Mouse (Mus musculus): ENCODE measurements around the gene Actr2. TPM values are rescaled to one million over a fixed set of nuclear protein-coding genes. Genes with fewer than 3 reads are reported as not detected.
A peak's percentile ranks its signal among the peaks of the same experiment; 100 is the strongest.
"Not testable (repeated sequence)": the region's sequence is repeated elsewhere in the genome, so short reads cannot be mapped to it uniquely, and the experiment has no call there.

Gene Actr2
- polyA plus RNA-seq, 1 experiment = 353 TPM

DNA sequence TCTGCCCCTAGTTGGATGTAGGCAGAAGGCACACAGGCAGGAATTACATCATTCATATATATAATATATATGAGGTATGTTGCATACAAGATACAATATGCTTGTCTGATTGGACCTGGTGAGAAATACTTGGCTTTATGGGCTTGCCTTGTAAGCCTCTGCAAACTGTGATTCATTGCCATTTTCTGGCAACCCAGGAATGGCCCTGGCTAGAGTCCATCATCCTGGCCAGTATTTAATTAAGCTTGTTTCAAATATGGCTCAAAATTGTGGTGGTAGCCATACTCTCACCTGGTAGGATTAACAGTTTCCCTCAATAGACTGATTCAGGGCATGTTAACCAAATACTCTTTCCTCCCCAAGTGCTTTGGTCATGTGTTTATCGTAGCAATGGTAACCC lies 46.6 kb downstream of the Actr2 start:
- H3K27ac ChIP-seq (ENCODE audit: insufficient read depth, low read length) = 0 out of 2 replicates have a peak overlapping the region, but pooled peaks have one; percentile 28
- H3K27me3 ChIP-seq (ENCODE audit: control insufficient read depth, insufficient read depth, low read length, poor library complexity, severe bottlenecking) = no peaks in the 10 kb centered on the region
- H3K4me1 ChIP-seq (ENCODE audit: control insufficient read depth, insufficient read depth, low read length) = peaks cover 9% of the 10 kb centered on the region
- H3K36me3 ChIP-seq (ENCODE audit: control insufficient read depth, insufficient read depth, low read length, poor library complexity, severe bottlenecking) = peaks cover 45% of the 10 kb centered on the region
- TF ChIP-seq EP300 (IDR thresholded peaks at IDR 0.05; ENCODE audit: insufficient read depth, low read depth, low read length) = no peak
- no peak for TF ChIP-seq POLR2A (IDR thresholded peaks at IDR 0.05; ENCODE audit: insufficient read depth, low read length)
- no peak for TF ChIP-seq CTCF (IDR thresholded peaks at IDR 0.05; ENCODE audit: low read depth, low read length)
- no peak overlapping the region for H3K4me3 ChIP-seq (ENCODE audit: low read depth, low read length)
- H3K9ac ChIP-seq (ENCODE audit: low read depth, poor library complexity, severe bottlenecking) = no peak overlapping the region
- peaks cover under 1% of the 10 kb centered on the region; the same call in 1 of the 2 replicates for H3K9me3 ChIP-seq (replicated peaks; ENCODE audit: control insufficient read depth, insufficient read depth, low read length, poor library complexity, severe bottlenecking)

DNA sequence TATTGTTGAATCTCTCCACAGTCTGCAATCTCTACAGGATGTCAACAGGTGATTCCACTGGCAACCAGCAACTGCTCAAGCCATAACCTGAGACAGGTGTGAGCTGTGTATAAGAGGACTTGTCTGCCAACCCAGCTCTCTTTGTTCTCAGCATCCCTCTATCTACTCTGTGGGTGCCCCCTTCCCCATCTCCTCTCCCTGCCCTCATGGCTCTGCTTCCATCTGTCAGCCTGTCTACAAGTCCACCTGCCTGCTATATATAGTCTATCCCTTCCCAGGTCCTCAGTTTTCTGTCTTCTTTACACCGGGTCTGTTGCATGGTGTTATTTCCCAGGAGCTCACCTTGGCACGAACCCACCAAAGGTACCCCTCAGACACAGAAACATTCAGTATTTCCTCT lies 47.8 kb downstream of the Actr2 start:
- Histone ChIP-seq H3K4me3 (ENCODE audit: low read depth, low read length) (no peak overlapping the region), H3K36me3 (ENCODE audit: control insufficient read depth, insufficient read depth, low read length, poor library complexity, severe bottlenecking) (peaks cover 41% of the 10 kb centered on the region), H3K9ac (ENCODE audit: low read depth, poor library complexity, severe bottlenecking) (no peak overlapping the region), H3K27ac (ENCODE audit: insufficient read depth, low read length) (peak overlapping the region; percentile 92), H3K9me3 (replicated peaks; ENCODE audit: control insufficient read depth, insufficient read depth, low read length, poor library complexity, severe bottlenecking) (peaks cover 3% of the 10 kb centered on the region; the same call in 1 of the 2 replicates), H3K27me3 (ENCODE audit: control insufficient read depth, insufficient read depth, low read length, poor library complexity, severe bottlenecking) (no peaks in the 10 kb centered on the region), H3K4me1 (ENCODE audit: control insufficient read depth, insufficient read depth, low read length) (peaks cover 9% of the 10 kb centered on the region)
- TF ChIP-seq EP300 (IDR thresholded peaks at IDR 0.05; ENCODE audit: insufficient read depth, low read depth, low read length) (no peak), POLR2A (IDR thresholded peaks at IDR 0.05; ENCODE audit: insufficient read depth, low read length) (no peak), CTCF (IDR thresholded peaks at IDR 0.05; ENCODE audit: low read depth, low read length) (no peak)

DNA sequence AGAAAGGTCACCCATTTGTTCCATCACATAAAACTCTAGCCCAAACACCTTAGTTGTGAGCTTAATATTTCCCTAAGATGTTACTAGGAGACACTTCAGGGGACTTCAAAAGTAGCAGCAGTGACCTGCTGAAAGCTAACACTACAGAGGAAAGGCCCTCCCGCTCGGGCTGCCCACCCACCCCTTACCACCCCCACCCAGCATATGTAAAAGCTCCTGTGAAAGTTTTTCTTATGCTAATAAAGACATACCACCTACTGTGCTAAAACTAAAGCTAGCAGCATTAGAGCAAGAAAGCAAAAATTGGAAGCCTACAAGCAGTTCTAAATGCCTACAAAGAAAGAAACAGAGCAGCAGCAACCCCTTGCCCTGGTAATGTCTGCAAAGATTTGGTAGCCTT lies 48.6 kb downstream of the Actr2 start:
- H3K4me1 ChIP-seq (ENCODE audit: control insufficient read depth, insufficient read depth, low read length); H3K4me3 ChIP-seq (ENCODE audit: low read depth, low read length); H3K27me3 ChIP-seq (ENCODE audit: control insufficient read depth, insufficient read depth, low read length, poor library complexity, severe bottlenecking); H3K9me3 ChIP-seq (replicated peaks; ENCODE audit: control insufficient read depth, insufficient read depth, low read length, poor library complexity, severe bottlenecking); H3K9ac ChIP-seq (ENCODE audit: low read depth, poor library complexity, severe bottlenecking): not testable (repeated sequence)
- peaks cover 41% of the 10 kb centered on the region for H3K36me3 ChIP-seq (ENCODE audit: control insufficient read depth, insufficient read depth, low read length, poor library complexity, severe bottlenecking)
- peak overlapping the region; percentile 92 for H3K27ac ChIP-seq (ENCODE audit: insufficient read depth, low read length)

DNA sequence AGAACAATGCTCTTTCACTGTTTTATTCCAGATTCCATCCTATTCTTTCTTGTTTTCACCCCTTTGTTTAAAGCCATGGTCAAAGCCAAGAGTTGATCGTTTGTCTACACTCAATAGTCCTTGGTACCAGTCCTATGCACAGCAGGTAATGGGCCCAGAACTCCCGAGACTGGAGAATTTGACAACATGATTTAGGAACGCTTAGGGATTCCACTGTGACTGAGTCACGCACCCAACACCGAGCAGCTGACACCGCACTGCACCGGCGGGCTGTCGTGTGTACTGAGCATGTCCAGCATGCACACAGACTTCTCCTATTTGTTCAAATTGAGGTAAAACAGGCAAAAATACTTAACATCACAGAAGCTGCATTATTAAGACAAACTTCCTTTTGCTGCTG lies 49.9 kb downstream of the Actr2 start:
- H3K27ac ChIP-seq (ENCODE audit: insufficient read depth, low read length); H3K4me1 ChIP-seq (ENCODE audit: control insufficient read depth, insufficient read depth, low read length); H3K4me3 ChIP-seq (ENCODE audit: low read depth, low read length); H3K9me3 ChIP-seq (replicated peaks; ENCODE audit: control insufficient read depth, insufficient read depth, low read length, poor library complexity, severe bottlenecking); H3K9ac ChIP-seq (ENCODE audit: low read depth, poor library complexity, severe bottlenecking); H3K27me3 ChIP-seq (ENCODE audit: control insufficient read depth, insufficient read depth, low read length, poor library complexity, severe bottlenecking): not testable (repeated sequence)
- peaks cover 41% of the 10 kb centered on the region for H3K36me3 ChIP-seq (ENCODE audit: control insufficient read depth, insufficient read depth, low read length, poor library complexity, severe bottlenecking)

DNA sequence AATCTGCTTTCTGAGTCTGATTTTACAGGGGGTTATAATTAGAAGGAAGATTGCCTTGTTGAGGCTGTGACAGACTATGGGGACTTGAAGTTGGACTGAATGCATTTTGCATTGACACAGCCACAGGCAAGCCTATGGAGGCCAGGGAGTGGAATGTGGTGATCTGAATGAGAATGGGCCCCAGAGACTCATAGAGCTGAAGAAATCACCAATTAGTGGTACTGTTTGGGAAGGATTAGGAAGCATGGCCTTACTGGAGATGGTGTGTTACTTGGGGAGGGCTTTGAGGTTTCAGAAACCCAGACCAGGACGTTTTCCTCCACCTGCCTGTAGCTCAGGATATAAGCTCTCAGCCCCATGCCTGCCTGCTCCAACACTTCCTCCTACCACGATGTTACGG lies 53.0 kb downstream of the Actr2 start:
- Histone ChIP-seq H3K4me3 (ENCODE audit: low read depth, low read length) (no peak overlapping the region), H3K27me3 (ENCODE audit: control insufficient read depth, insufficient read depth, low read length, poor library complexity, severe bottlenecking) (no peaks in the 10 kb centered on the region), H3K9ac (ENCODE audit: low read depth, poor library complexity, severe bottlenecking) (no peak overlapping the region), H3K9me3 (replicated peaks; ENCODE audit: control insufficient read depth, insufficient read depth, low read length, poor library complexity, severe bottlenecking) (peaks cover 3% of the 10 kb centered on the region; the same call in 1 of the 2 replicates), H3K27ac (ENCODE audit: insufficient read depth, low read length) (peak overlapping the region; percentile 58), H3K36me3 (ENCODE audit: control insufficient read depth, insufficient read depth, low read length, poor library complexity, severe bottlenecking) (peaks cover 18% of the 10 kb centered on the region), H3K4me1 (ENCODE audit: control insufficient read depth, insufficient read depth, low read length) (peaks cover 1% of the 10 kb centered on the region)
- no peak for TF ChIP-seq POLR2A (IDR thresholded peaks at IDR 0.05; ENCODE audit: insufficient read depth, low read length)
- no peak for TF ChIP-seq EP300 (IDR thresholded peaks at IDR 0.05; ENCODE audit: insufficient read depth, low read depth, low read length)
- no peak for TF ChIP-seq CTCF (IDR thresholded peaks at IDR 0.05; ENCODE audit: low read depth, low read length)

DNA sequence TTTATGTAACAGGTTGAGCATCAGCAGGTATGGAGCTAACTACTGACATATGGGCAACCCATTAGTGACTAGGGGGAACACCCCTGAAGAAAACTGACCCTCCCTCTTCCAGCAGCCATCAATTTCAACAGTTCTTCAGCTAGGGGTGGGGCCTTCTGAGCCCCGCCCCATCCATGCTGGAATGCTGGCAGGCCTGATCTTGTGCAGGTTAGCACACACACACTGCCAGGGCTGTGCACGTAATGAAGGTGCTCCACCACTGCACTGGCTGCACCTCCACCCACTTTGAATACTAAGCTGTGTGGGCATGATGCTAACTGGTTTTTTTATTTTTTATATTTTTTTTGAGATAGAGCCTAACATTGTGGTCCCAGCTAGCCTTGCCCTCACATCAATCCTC lies 55.3 kb downstream of the Actr2 start:
- H3K4me3 ChIP-seq (ENCODE audit: low read depth, low read length) = no peak overlapping the region
- TF ChIP-seq POLR2A (IDR thresholded peaks at IDR 0.05; ENCODE audit: insufficient read depth, low read length) (no peak), CTCF (IDR thresholded peaks at IDR 0.05; ENCODE audit: low read depth, low read length) (no peak), EP300 (IDR thresholded peaks at IDR 0.05; ENCODE audit: insufficient read depth, low read depth, low read length) (no peak)
- H3K9me3 ChIP-seq (replicated peaks; ENCODE audit: control insufficient read depth, insufficient read depth, low read length, poor library complexity, severe bottlenecking) = peaks cover 3% of the 10 kb centered on the region; the same call in 1 of the 2 replicates
- H3K27me3 ChIP-seq (ENCODE audit: control insufficient read depth, insufficient read depth, low read length, poor library complexity, severe bottlenecking) = no peaks in the 10 kb centered on the region
- no peak overlapping the region for H3K9ac ChIP-seq (ENCODE audit: low read depth, poor library complexity, severe bottlenecking)
- H3K27ac ChIP-seq (ENCODE audit: insufficient read depth, low read length) = no peak overlapping the region
- peaks cover 1% of the 10 kb centered on the region for H3K4me1 ChIP-seq (ENCODE audit: control insufficient read depth, insufficient read depth, low read length)
- peaks cover 14% of the 10 kb centered on the region for H3K36me3 ChIP-seq (ENCODE audit: control insufficient read depth, insufficient read depth, low read length, poor library complexity, severe bottlenecking)

Measured in ES-Bruce4 (cell line).